Mouse (Mus musculus): Measurements from ENCODE around the gene Atp2a2.

GRCm38 (mm10) chr5:122520254-122521129, 18.5 kb upstream of the Atp2a2 start:
- TF ChIP-seq POLR2A (IDR thresholded peaks at IDR 0.05; ENCODE audit: low read depth, low read length), result no peak
- no peak for TF ChIP-seq CTCF (IDR thresholded peaks at IDR 0.05; ENCODE audit: extremely low read depth, insufficient read length, insufficient replicate concordance, low read depth, low read length)
